Mouse (Mus musculus): Measurements from ENCODE around the gene Efhc1. TPM values are rescaled to one million over a fixed set of nuclear protein-coding genes. Genes with fewer than 3 reads are reported as not detected.

Efhc1 gene
- polyA plus RNA-seq (2011; ENCODE audit: insufficient read length, low read depth, missing spikeins) = 4.6 and 6.5 TPM in 2 replicates

DNA sequence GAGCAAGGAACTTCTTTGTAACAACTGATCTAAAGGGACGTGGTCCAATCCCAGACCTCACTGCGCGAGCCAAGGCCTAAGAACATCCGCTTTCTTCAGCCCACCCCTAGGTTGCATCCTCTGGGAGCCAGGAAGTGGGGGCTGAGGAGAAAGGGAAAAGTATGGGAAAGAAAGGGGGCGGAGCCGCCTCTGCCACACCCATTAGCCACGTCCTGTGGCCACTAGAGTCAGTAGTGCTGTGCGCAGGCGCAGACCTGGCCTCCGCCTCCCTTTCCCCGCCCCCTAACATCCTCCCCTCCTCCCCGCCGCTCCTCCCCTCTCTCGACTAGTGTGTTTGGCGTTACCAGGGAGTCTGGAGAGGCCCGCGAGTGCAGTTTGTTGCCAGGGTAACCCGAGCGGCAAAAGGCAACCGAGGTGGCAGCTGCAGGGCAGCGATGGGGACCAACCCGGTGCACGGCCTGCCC lies at the start of gene Efhc1:
TSS of gene Efhc1 (plus strand) at position 327 of the 464 bp plus-strand sequence.
- no peak for TF ChIP-seq CTCF (IDR thresholded peaks at IDR 0.05; ENCODE audit: borderline replicate concordance, insufficient read depth, low read length)
- TF ChIP-seq POLR2A (IDR thresholded peaks at IDR 0.05; ENCODE audit: low read depth, low read length) = peak; percentile 65
- H3K4me3 ChIP-seq (ENCODE audit: insufficient read depth, low read length) = peak within 1 kb of the TSS; percentile 58
- no peaks in the 10 kb centered on the region for H3K4me1 ChIP-seq (ENCODE audit: control insufficient read depth, insufficient read depth, low read length)
- H3K27ac ChIP-seq (ENCODE audit: insufficient read depth, low read length) = peak within 1 kb of the TSS; percentile 3; the same call in 1 of the 2 replicates

DNA sequence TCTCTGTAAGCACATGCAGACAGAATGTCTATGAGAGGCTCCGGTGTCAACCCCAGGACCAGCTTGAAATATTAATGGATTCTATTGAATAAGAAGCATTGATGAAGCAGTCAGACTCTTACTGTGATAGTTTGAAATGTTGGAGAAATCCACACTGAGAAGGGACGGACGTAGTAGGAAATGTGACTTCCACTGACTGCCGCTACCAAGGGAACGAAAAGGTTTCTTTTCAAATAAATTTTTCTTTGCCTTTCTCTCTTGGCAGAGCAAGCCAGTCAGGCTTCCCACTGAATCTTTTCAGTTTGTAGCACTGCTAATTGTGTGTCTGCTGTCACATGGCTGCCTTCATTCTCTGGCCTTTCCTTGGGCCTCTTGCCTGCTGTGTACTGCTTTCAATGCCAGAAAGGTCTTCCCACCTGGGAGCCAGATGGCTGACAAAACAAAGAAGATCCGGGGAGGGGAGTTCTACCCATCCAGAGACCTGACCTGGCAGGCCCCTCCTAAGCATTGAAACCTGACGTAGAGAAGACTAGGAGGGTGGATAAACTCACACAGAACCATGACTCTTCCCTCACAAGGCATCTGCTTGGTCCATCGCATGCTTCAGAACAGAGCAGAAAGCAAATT lies 45.8 kb upstream of the Efhc1 start:
- TF ChIP-seq POLR2A (IDR thresholded peaks at IDR 0.05; ENCODE audit: low read depth, low read length) (no peak), CTCF (IDR thresholded peaks at IDR 0.05; ENCODE audit: borderline replicate concordance, insufficient read depth, low read length) (no peak)
- Histone ChIP-seq H3K4me1 (ENCODE audit: control insufficient read depth, insufficient read depth, low read length) (no peaks in the 10 kb centered on the region), H3K4me3 (ENCODE audit: insufficient read depth, low read length) (no peak overlapping the region)

GRCm38 (mm10) chr1:20906128-20906515 lies 45.3 kb upstream of the Efhc1 start:
- TF ChIP-seq CTCF (IDR thresholded peaks at IDR 0.05; ENCODE audit: borderline replicate concordance, insufficient read depth, low read length) = no peak
- no peak for TF ChIP-seq POLR2A (IDR thresholded peaks at IDR 0.05; ENCODE audit: low read depth, low read length)
- no peaks in the 10 kb centered on the region for H3K4me1 ChIP-seq (ENCODE audit: control insufficient read depth, insufficient read depth, low read length)
- no peak overlapping the region for H3K4me3 ChIP-seq (ENCODE audit: insufficient read depth, low read length)
- H3K27ac ChIP-seq (ENCODE audit: insufficient read depth, low read length) = no peak overlapping the region

More for the DNA sequence above, 45.8 kb upstream of the Efhc1 start:
- no peak overlapping the region for H3K27ac ChIP-seq (ENCODE audit: insufficient read depth, low read length)

DNA sequence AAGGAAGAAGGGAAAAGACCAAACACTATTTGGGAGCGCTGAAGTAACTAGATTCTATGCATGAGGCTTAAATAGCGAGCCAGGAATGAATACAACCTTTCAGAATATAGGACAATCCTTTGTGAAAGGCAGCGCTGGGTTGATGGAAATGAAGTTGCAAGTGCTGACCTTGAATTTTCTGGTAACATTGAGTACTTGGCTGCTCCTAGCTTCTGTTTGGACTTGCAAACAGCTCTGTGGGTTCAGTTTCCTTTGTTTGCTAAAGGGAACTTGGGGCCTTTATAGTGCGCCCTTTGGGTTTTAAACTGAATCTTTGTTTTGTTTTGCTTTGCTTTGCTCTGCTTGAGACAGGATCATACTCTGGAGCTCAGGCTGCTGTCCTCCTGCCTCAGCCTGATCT lies 42.9 kb upstream of the Efhc1 start:
- TF ChIP-seq CTCF (IDR thresholded peaks at IDR 0.05; ENCODE audit: borderline replicate concordance, insufficient read depth, low read length) (no peak), POLR2A (IDR thresholded peaks at IDR 0.05; ENCODE audit: low read depth, low read length) (no peak)

DNA sequence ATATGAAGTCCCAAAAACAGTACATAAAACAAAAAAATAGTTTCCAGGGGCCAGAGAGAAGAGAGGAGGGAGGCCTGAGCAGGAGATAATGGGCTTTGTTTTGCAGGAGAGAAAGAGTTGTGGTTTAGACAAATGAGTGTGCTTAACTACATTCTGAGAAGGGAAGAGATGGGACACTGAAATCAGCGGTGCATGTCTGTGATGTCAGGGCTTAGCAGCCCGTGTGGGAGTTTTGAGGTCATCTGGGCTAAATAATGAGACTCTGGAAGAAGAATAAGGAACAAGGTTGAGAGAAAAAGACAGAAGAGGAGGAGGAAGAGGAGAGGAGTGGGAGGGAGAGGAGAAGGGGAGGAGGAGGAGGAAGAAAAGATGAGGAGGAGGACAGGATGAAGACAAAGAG lies 39.3 kb upstream of the Efhc1 start:
- TF ChIP-seq CTCF (IDR thresholded peaks at IDR 0.05; ENCODE audit: borderline replicate concordance, insufficient read depth, low read length) = no peak
- 0 out of 2 replicates have a peak, but pooled peaks cover 2% of the 10 kb centered on the region for H3K4me1 ChIP-seq (ENCODE audit: control insufficient read depth, insufficient read depth, low read length)
- no peak overlapping the region for H3K27ac ChIP-seq (ENCODE audit: insufficient read depth, low read length)
- no peak overlapping the region for H3K4me3 ChIP-seq (ENCODE audit: insufficient read depth, low read length)

More for the DNA sequence above, 42.9 kb upstream of the Efhc1 start:
- 0 out of 2 replicates have a peak, but pooled peaks cover 2% of the 10 kb centered on the region for H3K4me1 ChIP-seq (ENCODE audit: control insufficient read depth, insufficient read depth, low read length)
- H3K4me3 ChIP-seq (ENCODE audit: insufficient read depth, low read length) = no peak overlapping the region
- no peak overlapping the region for H3K27ac ChIP-seq (ENCODE audit: insufficient read depth, low read length)

DNA sequence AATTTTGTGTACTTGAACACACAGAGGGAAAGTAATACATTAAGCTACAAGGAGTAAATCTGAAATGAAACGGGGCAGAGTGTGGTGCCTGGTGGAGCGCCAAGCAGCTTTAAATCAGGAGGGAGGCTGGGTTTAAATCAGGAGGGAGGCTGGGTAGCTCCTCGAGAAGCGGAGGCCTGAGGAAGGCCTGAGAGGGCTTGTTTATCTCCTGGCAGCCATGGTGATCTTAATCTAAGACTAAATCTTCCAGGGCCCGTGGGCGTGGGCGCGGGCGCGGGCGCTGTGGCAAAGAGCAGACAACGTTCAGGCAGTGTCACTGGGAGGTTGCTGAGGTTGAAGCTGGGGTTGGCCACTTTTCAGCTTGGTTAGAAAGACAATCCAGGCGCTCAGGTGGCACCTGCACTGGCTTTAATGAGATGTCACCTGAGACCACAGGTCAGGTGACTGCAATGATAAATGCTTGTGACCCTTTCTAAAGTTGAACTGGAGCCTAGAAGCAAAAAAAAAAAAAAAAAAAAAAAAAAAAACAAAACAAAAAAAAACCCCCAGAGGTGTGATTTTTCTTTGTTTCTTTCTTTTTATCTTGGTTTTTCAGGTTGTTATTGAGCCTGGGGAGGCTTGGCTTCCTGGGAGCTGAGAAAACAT lies 38.8 kb upstream of the Efhc1 start:
- H3K4me3 ChIP-seq (ENCODE audit: insufficient read depth, low read length) = no peak overlapping the region
- H3K27ac ChIP-seq (ENCODE audit: insufficient read depth, low read length) = no peak overlapping the region
- H3K4me1 ChIP-seq (ENCODE audit: control insufficient read depth, insufficient read depth, low read length) = 0 out of 2 replicates have a peak, but pooled peaks cover 2% of the 10 kb centered on the region
- TF ChIP-seq CTCF (IDR thresholded peaks at IDR 0.05; ENCODE audit: borderline replicate concordance, insufficient read depth, low read length) (no peak), POLR2A (IDR thresholded peaks at IDR 0.05; ENCODE audit: low read depth, low read length) (no peak)

GRCm38 (mm10) chr1:20914769-20915168 lies 36.7 kb upstream of the Efhc1 start:
- Histone ChIP-seq H3K27ac (ENCODE audit: insufficient read depth, low read length) (no peak overlapping the region), H3K4me3 (ENCODE audit: insufficient read depth, low read length) (no peak overlapping the region), H3K4me1 (ENCODE audit: control insufficient read depth, insufficient read depth, low read length) (0 out of 2 replicates have a peak, but pooled peaks cover 2% of the 10 kb centered on the region)
- no peak for TF ChIP-seq CTCF (IDR thresholded peaks at IDR 0.05; ENCODE audit: borderline replicate concordance, insufficient read depth, low read length)
- TF ChIP-seq POLR2A (IDR thresholded peaks at IDR 0.05; ENCODE audit: low read depth, low read length) = no peak

- no peak overlapping the region for H3K27ac ChIP-seq (ENCODE audit: insufficient read depth, low read length)
- TF ChIP-seq CTCF (IDR thresholded peaks at IDR 0.05; ENCODE audit: borderline replicate concordance, insufficient read depth, low read length) = no peak
- no peak for TF ChIP-seq POLR2A (IDR thresholded peaks at IDR 0.05; ENCODE audit: low read depth, low read length)
- H3K4me3 ChIP-seq (ENCODE audit: insufficient read depth, low read length) = no peak overlapping the region
- H3K4me1 ChIP-seq (ENCODE audit: control insufficient read depth, insufficient read depth, low read length) = 0 out of 2 replicates have a peak, but pooled peaks cover 2% of the 10 kb centered on the region
These were observed 35.8 kb upstream of the Efhc1 start for GRCm38 (mm10) chr1:20915608-20916007.

DNA sequence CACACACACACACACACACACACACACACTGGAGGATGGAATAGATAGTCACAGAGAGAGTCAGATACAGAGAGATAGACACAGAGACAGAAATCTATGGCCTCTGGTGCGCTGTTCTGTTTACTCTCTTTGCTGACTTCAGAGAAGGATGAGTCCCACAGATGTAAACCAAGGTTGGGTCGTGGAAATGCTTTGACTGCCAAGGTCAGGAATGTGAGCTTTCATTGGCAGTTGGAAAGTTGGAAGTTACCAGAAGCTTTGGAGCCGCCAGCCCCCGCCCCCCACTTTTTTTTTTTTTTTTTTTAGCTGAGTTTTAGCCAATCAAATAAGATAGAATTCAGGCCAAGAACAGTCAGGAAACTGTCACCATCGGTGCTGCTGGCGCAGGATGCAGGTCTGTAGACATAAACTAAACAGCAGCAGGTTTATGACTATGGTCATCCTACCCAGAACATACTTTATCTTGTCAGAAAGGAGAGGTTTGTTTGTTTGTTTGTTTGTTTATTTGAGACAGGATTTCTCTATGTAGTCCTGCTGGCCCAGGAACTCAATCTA lies 33.9 kb upstream of the Efhc1 start:
- H3K4me3 ChIP-seq (ENCODE audit: insufficient read depth, low read length) = no peak overlapping the region
- TF ChIP-seq CTCF (IDR thresholded peaks at IDR 0.05; ENCODE audit: borderline replicate concordance, insufficient read depth, low read length) (no peak), POLR2A (IDR thresholded peaks at IDR 0.05; ENCODE audit: low read depth, low read length) (no peak)
- H3K27ac ChIP-seq (ENCODE audit: insufficient read depth, low read length) = no peak overlapping the region
- H3K4me1 ChIP-seq (ENCODE audit: control insufficient read depth, insufficient read depth, low read length) = 0 out of 2 replicates have a peak, but pooled peaks cover under 1% of the 10 kb centered on the region

DNA sequence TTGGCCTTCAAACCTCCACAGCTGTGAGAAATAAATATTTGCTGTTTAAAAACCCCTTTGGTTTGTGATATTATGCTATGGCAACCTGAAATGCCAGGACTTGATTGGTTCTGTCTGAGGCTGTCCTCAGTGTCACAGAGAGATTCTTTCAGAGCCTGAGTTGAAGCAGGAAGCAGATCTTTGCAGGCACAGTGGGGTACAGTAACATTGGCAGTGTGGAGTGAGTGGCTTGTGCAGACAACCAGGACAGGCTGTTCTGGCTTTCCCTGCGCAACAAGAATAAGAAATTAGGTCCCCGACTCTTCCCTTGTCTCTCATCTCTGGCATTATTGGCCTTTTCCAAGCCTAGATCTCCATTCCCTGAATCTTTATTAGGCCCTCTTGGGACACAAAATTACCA lies 31.7 kb upstream of the Efhc1 start:
- no peak for TF ChIP-seq POLR2A (IDR thresholded peaks at IDR 0.05; ENCODE audit: low read depth, low read length)
- TF ChIP-seq CTCF (IDR thresholded peaks at IDR 0.05; ENCODE audit: borderline replicate concordance, insufficient read depth, low read length) = no peak

More for the DNA sequence above, 31.7 kb upstream of the Efhc1 start:
- H3K4me1 ChIP-seq (ENCODE audit: control insufficient read depth, insufficient read depth, low read length) = peaks cover 9% of the 10 kb centered on the region
- H3K27ac ChIP-seq (ENCODE audit: insufficient read depth, low read length) = no peak overlapping the region
- no peak overlapping the region for H3K4me3 ChIP-seq (ENCODE audit: insufficient read depth, low read length)
